Mouse (Mus musculus) kidney, adult 10 weeks (tissue): ENCODE data around the gene Serinc4. TPM values are rescaled to one million over a fixed set of nuclear protein-coding genes. Genes with fewer than 3 reads are reported as not detected.

Experiments used
- polyA plus RNA-seq: library from polyadenylated mRNA; stranded (reverse); fragments of 350-450 nt; fragmentation: Illumina TruSeq; extraction: RNeasy Lipid Tissue Mini Kit (QIAGEN cat#74804); gene quantifications from one replicate; pipeline ENCODE4 v1.2.3, GENCODE M21; 2014; ENCODE audit warnings: low read depth, low replicate concordance

Gene Serinc4
- polyA plus RNA-seq = not detected

GRCm38 (mm10) chr2:121456692-121457642 lies at the start of gene Serinc4:
Gene Serinc4 (minus strand): TSS chr2:121456781.

GRCm38 (mm10) chr2:121473301-121474179 lies 17.0 kb upstream of the Serinc4 start, which contains the start of gene Mfap1b:
Gene Mfap1b (minus strand): TSS chr2:121474067.

GRCm38 (mm10) chr2:121452990-121453389 lies 3.6 kb downstream of the Serinc4 start, which contains the start of gene Hypk:
Gene Hypk (plus strand): TSS chr2:121453290.

GRCm38 (mm10) chr2:121448739-121449535 lies 7.6 kb downstream of the Serinc4 start, which contains the start of gene Serf2:
Gene Serf2 (plus strand): TSS chr2:121449195.

GRCm38 (mm10) chr2:121444178-121444577 lies 12.4 kb downstream of the Serinc4 start, which contains the start of gene Ell3:
Gene Ell3 (minus strand): TSS chr2:121444278.

GRCm38 (mm10) chr2:121413387-121414042 lies 43.1 kb downstream of the Serinc4 start, which contains the start of the genes Pdia3 and Catsper2:
Gene Pdia3 (plus strand): TSS chr2:121413775.
Gene Catsper2 (minus strand): TSS chr2:121413792.

Other genes with a start within 250 kb of the Serinc4 start
- 7.5 TPM for gene Trp53bp1, start 185.4 kb downstream of the Serinc4 start, polyA plus RNA-seq
- 0.08 TPM for gene Map1a, start 167.2 kb downstream of the Serinc4 start, polyA plus RNA-seq
- gene Ppip5k1, start 101.4 kb downstream of the Serinc4 start, polyA plus RNA-seq = 14.8 TPM
- 14.6 TPM for gene Ckmt1, start 99.1 kb downstream of the Serinc4 start, polyA plus RNA-seq
- not detected for gene Strc, start 69.6 kb downstream of the Serinc4 start, polyA plus RNA-seq
- 1,198 TPM for gene Pdia3, start 43.0 kb downstream of the Serinc4 start, polyA plus RNA-seq
- 1.3 TPM for gene Catsper2, start 43.0 kb downstream of the Serinc4 start, polyA plus RNA-seq
- gene Ell3, start 12.5 kb downstream of the Serinc4 start, polyA plus RNA-seq = 9.0 TPM
- gene Serf2, start 7.6 kb downstream of the Serinc4 start, polyA plus RNA-seq = 91.2 TPM
- gene Hypk, start 3.5 kb downstream of the Serinc4 start, polyA plus RNA-seq = 37.1 TPM
- gene Mfap1b, start 17.3 kb upstream of the Serinc4 start, polyA plus RNA-seq = 57.1 TPM
- gene Mfap1a, start 49.9 kb upstream of the Serinc4 start, polyA plus RNA-seq = 58.8 TPM
- 7.2 TPM for gene Wdr76, start 49.9 kb upstream of the Serinc4 start, polyA plus RNA-seq